Mouse (Mus musculus): Measurements from ENCODE around the gene Slc28a1. TPM values are rescaled to one million over a fixed set of nuclear protein-coding genes. Genes with fewer than 3 reads are reported as not detected.
A peak's percentile ranks its signal among the peaks of the same experiment; 100 is the strongest.

Gene Slc28a1
- total and polyA plus RNA-seq, 3 experiments = not detected

- Histone ChIP-seq H3K27me3 (ENCODE audit: control insufficient read depth in 1 of 2, insufficient read depth in 2 of 2, low read length in 2 of 2) (peaks cover 1 to 2% of the 10 kb centered on the region in 2 experiments; a peak in 2 of 4 replicates), H3K4me3 (ENCODE audit: control insufficient read depth in 1 of 2, insufficient read depth in 1 of 2, low read depth in 2 of 2, low read length in 2 of 2) (no peak overlapping the region), H3K9ac (ENCODE audit: control insufficient read depth, low read depth, low read length, poor library complexity, severe bottlenecking) (no peak overlapping the region), H3K9me3 (replicated peaks; ENCODE audit: insufficient read depth, low read length) (no peaks in the 10 kb centered on the region), H3K36me3 (ENCODE audit: control insufficient read depth in 1 of 2, insufficient read depth in 2 of 2, low read length in 2 of 2) (no peaks in the 10 kb centered on the region), H3K27ac (ENCODE audit: control insufficient read depth, low read depth, low read length) (no peak overlapping the region), H3K4me1 (ENCODE audit: control insufficient read depth in 1 of 2, insufficient read depth in 2 of 2, low read length in 2 of 2) (no peaks in the 10 kb centered on the region), H3K79me2 (ENCODE audit: control insufficient read depth, insufficient read depth, low read length, poor library complexity) (no peaks in the 10 kb centered on the region)
- TF ChIP-seq CHD1 (IDR thresholded peaks at IDR 0.05; ENCODE audit: low read depth, low read length) (no peak), USF2 (IDR thresholded peaks at IDR 0.05; ENCODE audit: borderline replicate concordance in 1 of 2, insufficient read depth in 1 of 2, low read depth in 1 of 2, low read length in 2 of 2) (no peak), GATA1 (IDR thresholded peaks at IDR 0.05; ENCODE audit: low read depth, low read length) (no peak), SMC3 (IDR thresholded peaks at IDR 0.05; ENCODE audit: low read depth, low read length) (peak; percentile 72), TBP (IDR thresholded peaks at IDR 0.05; ENCODE audit: low read depth, low read length) (no peak), RAD21 (IDR thresholded peaks at IDR 0.05; ENCODE audit: low read depth, low read length) (peak; percentile 67), CTCF (IDR thresholded peaks at IDR 0.05 in 2 of 3, conservative IDR thresholded peaks at IDR 0.05 in 1 of 3; ENCODE audit: control insufficient read depth in 1 of 3, insufficient read depth in 1 of 3, low read depth in 2 of 3, low read length in 3 of 3, poor library complexity in 1 of 3, severe bottlenecking in 1 of 3) (peak; percentile 74 to 82 (median 78)), MYB (IDR thresholded peaks at IDR 0.05; ENCODE audit: low read depth, low read length) (no peak), ZC3H11A (IDR thresholded peaks at IDR 0.05; ENCODE audit: low read depth, low read length) (peak; percentile 56)
- peak; percentile 83 for DNase-seq (ENCODE audit: low read depth, low spot score)
Observed at GRCm38 (mm10) chr7:81162345-81162744, 47.7 kb downstream of the Slc28a1 start.

GRCm38 (mm10) chr7:81164411-81164810 is 49.8 kb downstream of the Slc28a1 start:
- Histone ChIP-seq H3K36me3 (ENCODE audit: control insufficient read depth in 1 of 2, insufficient read depth in 2 of 2, low read length in 2 of 2) (no peaks in the 10 kb centered on the region), H3K4me3 (ENCODE audit: control insufficient read depth in 1 of 2, insufficient read depth in 1 of 2, low read depth in 2 of 2, low read length in 2 of 2) (no peak overlapping the region), H3K9ac (ENCODE audit: control insufficient read depth, low read depth, low read length, poor library complexity, severe bottlenecking) (no peak overlapping the region), H3K4me1 (ENCODE audit: control insufficient read depth in 1 of 2, insufficient read depth in 2 of 2, low read length in 2 of 2) (no peaks in the 10 kb centered on the region), H3K27me3 (ENCODE audit: control insufficient read depth in 1 of 2, insufficient read depth in 2 of 2, low read length in 2 of 2) (peaks cover 1 to 6% of the 10 kb centered on the region in 2 experiments; a peak in 2 of 4 replicates), H3K27ac (ENCODE audit: control insufficient read depth, low read depth, low read length) (no peak overlapping the region), H3K9me3 (replicated peaks; ENCODE audit: insufficient read depth, low read length) (no peaks in the 10 kb centered on the region), H3K79me2 (ENCODE audit: control insufficient read depth, insufficient read depth, low read length, poor library complexity) (no peaks in the 10 kb centered on the region)
- no peak for DNase-seq (ENCODE audit: low read depth, low spot score)
- TF ChIP-seq GABPA (IDR thresholded peaks at IDR 0.05; ENCODE audit: low read depth, low read length) = no peak
- no peak for TF ChIP-seq CHD1 (IDR thresholded peaks at IDR 0.05; ENCODE audit: low read depth, low read length)
- TF ChIP-seq BHLHE40 (IDR thresholded peaks at IDR 0.05; ENCODE audit: borderline replicate concordance, low read depth, low read length) = no peak
- TF ChIP-seq MYB (IDR thresholded peaks at IDR 0.05; ENCODE audit: low read depth, low read length) = no peak
- TF ChIP-seq CHD2 (IDR thresholded peaks at IDR 0.05; ENCODE audit: low read length) = no peak
- TF ChIP-seq ZKSCAN1 (IDR thresholded peaks at IDR 0.05; ENCODE audit: low read depth, low read length) = no peak
- TF ChIP-seq SIN3A (IDR thresholded peaks at IDR 0.05; ENCODE audit: low read length) = no peak
- TF ChIP-seq NELFE (IDR thresholded peaks at IDR 0.05; ENCODE audit: low read depth, low read length) = no peak
- no peak for TF ChIP-seq TBP (IDR thresholded peaks at IDR 0.05; ENCODE audit: low read depth, low read length)
- no peak for TF ChIP-seq MYC (IDR thresholded peaks at IDR 0.05; ENCODE audit: low read depth, low read length)
- TF ChIP-seq EP300 (IDR thresholded peaks at IDR 0.05; ENCODE audit: low read depth in 1 of 2, low read length in 2 of 2) = no peak
- TF ChIP-seq RAD21 (IDR thresholded peaks at IDR 0.05; ENCODE audit: low read depth, low read length) = no peak
- TF ChIP-seq MXI1 (IDR thresholded peaks at IDR 0.05; ENCODE audit: low read depth, low read length) = no peak
- TF ChIP-seq POLR2AphosphoS5 (IDR thresholded peaks at IDR 0.05; ENCODE audit: borderline replicate concordance, low read depth, low read length) = no peak
- no peak for TF ChIP-seq TAL1 (IDR thresholded peaks at IDR 0.05; ENCODE audit: low read length)
- TF ChIP-seq USF1 (IDR thresholded peaks at IDR 0.05; ENCODE audit: low read depth, low read length) = no peak
- TF ChIP-seq POLR2AphosphoS2 (IDR thresholded peaks at IDR 0.05; ENCODE audit: low read length) = no peak
- no peak for TF ChIP-seq MAFK (IDR thresholded peaks at IDR 0.05; ENCODE audit: borderline replicate concordance, low read depth, low read length)
- TF ChIP-seq CTCF (IDR thresholded peaks at IDR 0.05 in 2 of 3, conservative IDR thresholded peaks at IDR 0.05 in 1 of 3; ENCODE audit: control insufficient read depth in 1 of 3, insufficient read depth in 1 of 3, low read depth in 2 of 3, low read length in 3 of 3, poor library complexity in 1 of 3, severe bottlenecking in 1 of 3) = no peak

All from MEL (cell line).